Mouse (Mus musculus): ENCODE data around the gene Narf. TPM values are rescaled to one million over a fixed set of nuclear protein-coding genes. Genes with fewer than 3 reads are reported as not detected.
A peak's percentile ranks its signal among the peaks of the same experiment; 100 is the strongest.

Narf gene
- polyA plus RNA-seq (2012; rRNA removed) = 41.8 and 54.1 TPM in 2 replicates

- H3K36me3 ChIP-seq (ENCODE audit: control insufficient read depth, insufficient read depth, low read length) = no peaks in the 10 kb centered on the region
- no peaks in the 10 kb centered on the region for H3K27me3 ChIP-seq (replicated peaks; ENCODE audit: control insufficient read depth, insufficient read depth, low read length)
- H3K4me1 ChIP-seq (ENCODE audit: control insufficient read depth, insufficient read depth, low read length) = peaks cover 9% of the 10 kb centered on the region
- H3K4me3 ChIP-seq (ENCODE audit: insufficient read depth, low read depth, low read length) = peak within 1 kb of the TSS; percentile 80
- H3K27ac ChIP-seq (ENCODE audit: insufficient read depth, low read depth, low read length) = peak within 1 kb of the TSS; percentile 98
- DNase-seq = peak; percentile 100
- TF ChIP-seq POLR2A (IDR thresholded peaks at IDR 0.05; ENCODE audit: low read depth, low read length) = peak; percentile 98
- peak; percentile 52 for TF ChIP-seq CTCF (conservative IDR thresholded peaks at IDR 0.05; ENCODE audit: insufficient read depth, insufficient read length, low read depth, low read length)
- under 1% methylated on average over 50 of the region's 50 CpGs for WGBS
Observed at GRCm38 (mm10) chr11:121236564-121237344, at the start of gene Narf. TSS of gene Narf (plus strand) at chr11:121237253.

GRCm38 (mm10) chr11:121189681-121190080 is 47.4 kb upstream of the Narf start:
- DNase-seq = peak; percentile 82
- TF ChIP-seq POLR2A (IDR thresholded peaks at IDR 0.05; ENCODE audit: low read depth, low read length) (no peak), CTCF (conservative IDR thresholded peaks at IDR 0.05; ENCODE audit: insufficient read depth, insufficient read length, low read depth, low read length) (no peak)
- peak overlapping the region; percentile 12; the same call in 1 of the 2 replicates for H3K27ac ChIP-seq (ENCODE audit: insufficient read depth, low read depth, low read length)

GRCm38 (mm10) chr11:121192742-121193141 is 44.3 kb upstream of the Narf start:
- no peaks in the 10 kb centered on the region for H3K27me3 ChIP-seq (replicated peaks; ENCODE audit: control insufficient read depth, insufficient read depth, low read length)
- DNase-seq = no peak
- no peaks in the 10 kb centered on the region for H3K4me1 ChIP-seq (ENCODE audit: control insufficient read depth, insufficient read depth, low read length)
- 83% methylated on average over 2 of the region's 2 CpGs for WGBS
- no peaks in the 10 kb centered on the region for H3K36me3 ChIP-seq (ENCODE audit: control insufficient read depth, insufficient read depth, low read length)
- TF ChIP-seq CTCF (conservative IDR thresholded peaks at IDR 0.05; ENCODE audit: insufficient read depth, insufficient read length, low read depth, low read length) = no peak
- TF ChIP-seq POLR2A (IDR thresholded peaks at IDR 0.05; ENCODE audit: low read depth, low read length) = no peak
- no peak overlapping the region for H3K4me3 ChIP-seq (ENCODE audit: insufficient read depth, low read depth, low read length)
- no peak overlapping the region for H3K27ac ChIP-seq (ENCODE audit: insufficient read depth, low read depth, low read length)

More at GRCm38 (mm10) chr11:121189681-121190080, 47.4 kb upstream of the Narf start:
- WGBS = 54% methylated on average over 3 of the region's 3 CpGs
- Histone ChIP-seq H3K4me1 (ENCODE audit: control insufficient read depth, insufficient read depth, low read length) (no peaks in the 10 kb centered on the region), H3K36me3 (ENCODE audit: control insufficient read depth, insufficient read depth, low read length) (no peaks in the 10 kb centered on the region), H3K27me3 (replicated peaks; ENCODE audit: control insufficient read depth, insufficient read depth, low read length) (no peaks in the 10 kb centered on the region), H3K4me3 (ENCODE audit: insufficient read depth, low read depth, low read length) (no peak overlapping the region)

GRCm38 (mm10) chr11:121193415-121193814 is 43.6 kb upstream of the Narf start:
- TF ChIP-seq POLR2A (IDR thresholded peaks at IDR 0.05; ENCODE audit: low read depth, low read length) (no peak), CTCF (conservative IDR thresholded peaks at IDR 0.05; ENCODE audit: insufficient read depth, insufficient read length, low read depth, low read length) (no peak)
- Histone ChIP-seq H3K27me3 (replicated peaks; ENCODE audit: control insufficient read depth, insufficient read depth, low read length) (no peaks in the 10 kb centered on the region), H3K27ac (ENCODE audit: insufficient read depth, low read depth, low read length) (no peak overlapping the region), H3K4me1 (ENCODE audit: control insufficient read depth, insufficient read depth, low read length) (no peaks in the 10 kb centered on the region), H3K4me3 (ENCODE audit: insufficient read depth, low read depth, low read length) (no peak overlapping the region), H3K36me3 (ENCODE audit: control insufficient read depth, insufficient read depth, low read length) (no peaks in the 10 kb centered on the region)
- DNase-seq = no peak
- WGBS = 54% methylated on average over 3 of the region's 3 CpGs

GRCm38 (mm10) chr11:121198622-121199021 is 38.4 kb upstream of the Narf start:
- no peak overlapping the region for H3K27ac ChIP-seq (ENCODE audit: insufficient read depth, low read depth, low read length)
- no peaks in the 10 kb centered on the region for H3K36me3 ChIP-seq (ENCODE audit: control insufficient read depth, insufficient read depth, low read length)
- no peak overlapping the region for H3K4me3 ChIP-seq (ENCODE audit: insufficient read depth, low read depth, low read length)
- TF ChIP-seq POLR2A (IDR thresholded peaks at IDR 0.05; ENCODE audit: low read depth, low read length) = no peak
- no peak for TF ChIP-seq CTCF (conservative IDR thresholded peaks at IDR 0.05; ENCODE audit: insufficient read depth, insufficient read length, low read depth, low read length)
- DNase-seq = no peak
- WGBS = 39% methylated on average over 2 of the region's 2 CpGs
- no peaks in the 10 kb centered on the region for H3K27me3 ChIP-seq (replicated peaks; ENCODE audit: control insufficient read depth, insufficient read depth, low read length)
- peaks cover 5% of the 10 kb centered on the region; the same call in 1 of the 2 replicates for H3K4me1 ChIP-seq (ENCODE audit: control insufficient read depth, insufficient read depth, low read length)

- H3K36me3 ChIP-seq (ENCODE audit: control insufficient read depth, insufficient read depth, low read length) = no peaks in the 10 kb centered on the region
- no peak for DNase-seq
- WGBS = 82% methylated on average over 4 of the region's 4 CpGs
- no peak overlapping the region for H3K4me3 ChIP-seq (ENCODE audit: insufficient read depth, low read depth, low read length)
- TF ChIP-seq CTCF (conservative IDR thresholded peaks at IDR 0.05; ENCODE audit: insufficient read depth, insufficient read length, low read depth, low read length) (no peak), POLR2A (IDR thresholded peaks at IDR 0.05; ENCODE audit: low read depth, low read length) (no peak)
- H3K27ac ChIP-seq (ENCODE audit: insufficient read depth, low read depth, low read length) = no peak overlapping the region
- H3K27me3 ChIP-seq (replicated peaks; ENCODE audit: control insufficient read depth, insufficient read depth, low read length) = no peaks in the 10 kb centered on the region
- H3K4me1 ChIP-seq (ENCODE audit: control insufficient read depth, insufficient read depth, low read length) = peaks cover 5% of the 10 kb centered on the region; the same call in 1 of the 2 replicates
Observed at GRCm38 (mm10) chr11:121199851-121200250, 37.2 kb upstream of the Narf start.

- DNase-seq = peak; percentile 83
- TF ChIP-seq POLR2A (IDR thresholded peaks at IDR 0.05; ENCODE audit: low read depth, low read length) (no peak), CTCF (conservative IDR thresholded peaks at IDR 0.05; ENCODE audit: insufficient read depth, insufficient read length, low read depth, low read length) (no peak)
- Histone ChIP-seq H3K4me1 (ENCODE audit: control insufficient read depth, insufficient read depth, low read length) (peaks cover 9% of the 10 kb centered on the region; the same call in 1 of the 2 replicates), H3K4me3 (ENCODE audit: insufficient read depth, low read depth, low read length) (no peak overlapping the region), H3K36me3 (ENCODE audit: control insufficient read depth, insufficient read depth, low read length) (no peaks in the 10 kb centered on the region), H3K27me3 (replicated peaks; ENCODE audit: control insufficient read depth, insufficient read depth, low read length) (no peaks in the 10 kb centered on the region), H3K27ac (ENCODE audit: insufficient read depth, low read depth, low read length) (no peak overlapping the region)
- WGBS = 72% methylated on average over 6 of the region's 6 CpGs
Observed at GRCm38 (mm10) chr11:121200781-121201180, 36.3 kb upstream of the Narf start.
